Mouse (Mus musculus): ENCODE data around the gene Adamtsl1. TPM values are rescaled to one million over a fixed set of nuclear protein-coding genes. Genes with fewer than 3 reads are reported as not detected.

Adamtsl1 gene
- total RNA-seq, 2 experiments from 2014 or later, result 3.8 to 4.9 TPM

GRCm38 (mm10) chr4:86024573-86025160 is 510.7 kb downstream of the Adamtsl1 start:
- intact Hi-C loops (cut with DNase I), result loop anchor here (1.0 to 10.0 kb wide), 3 partner anchors 90 to 530 kb away; partner anchors contain the start of gene Saxo1
- peak in 1 of 2 experiments; percentile 53 for DNase-seq

- DNase-seq, result peak in 1 of 2 experiments; percentile 1
- intact Hi-C loops (cut with DNase I), result loop anchor here (10.0 kb wide), 2 partner anchors 95 to 525 kb away; partner anchors contain the start of gene Saxo1
These were observed 515.5 kb downstream of the Adamtsl1 start for GRCm38 (mm10) chr4:86029486-86029885.

- intact Hi-C loops (cut with DNase I), result no loop called here
- DNase-seq, result peak in 1 of 2 experiments; percentile 25
These were observed 516.2 kb downstream of the Adamtsl1 start for GRCm38 (mm10) chr4:86030208-86030607.

- peak; percentile 31 to 43 for DNase-seq
- intact Hi-C loops (cut with DNase I), result no loop called here
These were observed 517.1 kb downstream of the Adamtsl1 start for GRCm38 (mm10) chr4:86031041-86031440.

GRCm38 (mm10) chr4:86040921-86041320 is 526.9 kb downstream of the Adamtsl1 start:
- intact Hi-C loops (cut with DNase I), result no loop called here
- DNase-seq, result no peak

- DNase-seq, result no peak
- intact Hi-C loops (cut with DNase I), result loop anchor here (5.0 kb wide), 1 partner anchor 502 kb away; no protein-coding TSS in a partner anchor
These were observed 531.5 kb downstream of the Adamtsl1 start for GRCm38 (mm10) chr4:86045448-86045847.

- intact Hi-C loops (cut with DNase I), result loop anchor here (5.0 kb wide), 1 partner anchor 501 kb away; no protein-coding TSS in a partner anchor
These were observed 531.9 kb downstream of the Adamtsl1 start for GRCm38 (mm10) chr4:86045876-86046275.

GRCm38 (mm10) chr4:86046881-86047280 is 532.9 kb downstream of the Adamtsl1 start:
- no peak for DNase-seq
- intact Hi-C loops (cut with DNase I), result loop anchor here (5.0 kb wide), 1 partner anchor 500 kb away; no protein-coding TSS in a partner anchor

More at GRCm38 (mm10) chr4:86045876-86046275, 531.9 kb downstream of the Adamtsl1 start:
- no peak for DNase-seq

- peak; percentile 36 to 56 for DNase-seq
- intact Hi-C loops (cut with DNase I), result loop anchor here (5.0 kb wide), 1 partner anchor 429 kb away; no protein-coding TSS in a partner anchor
These were observed 539.7 kb downstream of the Adamtsl1 start for GRCm38 (mm10) chr4:86053487-86054237.

- intact Hi-C loops (cut with DNase I), result no loop called here
- no peak for DNase-seq
These were observed 546.6 kb downstream of the Adamtsl1 start for GRCm38 (mm10) chr4:86060614-86061013.

GRCm38 (mm10) chr4:86068376-86068775 is 554.4 kb downstream of the Adamtsl1 start:
- DNase-seq, result no peak
- intact Hi-C loops (cut with DNase I), result no loop called here

- DNase-seq, result no peak
- intact Hi-C loops (cut with DNase I), result no loop called here
These were observed 555.1 kb downstream of the Adamtsl1 start for GRCm38 (mm10) chr4:86068875-86069718.

GRCm38 (mm10) chr4:86074871-86075270 is 560.9 kb downstream of the Adamtsl1 start:
- intact Hi-C loops (cut with DNase I), result no loop called here
- no peak for DNase-seq

GRCm38 (mm10) chr4:86077355-86077754 is 563.4 kb downstream of the Adamtsl1 start:
- intact Hi-C loops (cut with DNase I), result no loop called here
- no peak for DNase-seq

- intact Hi-C loops (cut with DNase I), result no loop called here
These were observed 563.9 kb downstream of the Adamtsl1 start for GRCm38 (mm10) chr4:86077854-86078253.

GRCm38 (mm10) chr4:86087508-86087907 is 573.5 kb downstream of the Adamtsl1 start:
- DNase-seq, result no peak
- intact Hi-C loops (cut with DNase I), result no loop called here

More at GRCm38 (mm10) chr4:86077854-86078253, 563.9 kb downstream of the Adamtsl1 start:
- no peak for DNase-seq

GRCm38 (mm10) chr4:86103207-86103606 is 589.2 kb downstream of the Adamtsl1 start:
- DNase-seq, result no peak
- intact Hi-C loops (cut with DNase I), result no loop called here

- no peak for DNase-seq
- intact Hi-C loops (cut with DNase I), result no loop called here
These were observed 594.4 kb downstream of the Adamtsl1 start for GRCm38 (mm10) chr4:86108325-86108724.

GRCm38 (mm10) chr4:86119067-86119466 is 605.1 kb downstream of the Adamtsl1 start:
- no peak for DNase-seq
- intact Hi-C loops (cut with DNase I), result no loop called here

- no peak for DNase-seq
- intact Hi-C loops (cut with DNase I), result no loop called here
These were observed 608.5 kb downstream of the Adamtsl1 start for GRCm38 (mm10) chr4:86122431-86122830.

All from heart, postnatal 14 days (tissue).